Mouse (Mus musculus) MEL (cell line): ENCODE measurements around the gene Mob3c. TPM values are rescaled to one million over a fixed set of nuclear protein-coding genes. Genes with fewer than 3 reads are reported as not detected.

Experiments
- DNase-seq: peaks from one replicate; pipeline ENCODE4 v3.0.0; 2011; ENCODE audit warnings: low read depth, low spot score
- H3K27ac ChIP-seq: 2 replicates; pipeline ENCODE4 v1.5.1; 2012; ENCODE audit warnings: low read depth, mild to moderate bottlenecking, control low read depth, low read length, moderate library complexity; ENCODE audit not compliant: control insufficient read depth
- H3K27me3 ChIP-seq, 2 experiments: fragments of 150-350 bp in 1 of 2; sonication (generic) in 1 of 2; 2 replicates each; pipeline ENCODE4 v1.6.1; 2012; ENCODE audit warnings: low read length in 2 of 2, mild to moderate bottlenecking in 2 of 2, improper control_type of control experiment in 1 of 2, moderate library complexity in 1 of 2; ENCODE audit not compliant: insufficient read depth in 2 of 2, control insufficient read depth in 1 of 2
- H3K36me3 ChIP-seq, 2 experiments: 2 replicates each; pipeline ENCODE4 v1.6.1; 2012 to 2014; ENCODE audit warnings: low read length in 2 of 2, improper control_type of control experiment in 1 of 2, inconsistent platforms in 1 of 2, mild to moderate bottlenecking in 1 of 2; ENCODE audit not compliant: insufficient read depth in 2 of 2, control insufficient read depth in 1 of 2
- H3K4me1 ChIP-seq, 2 experiments: fragments of 150-350 bp in 1 of 2; sonication (generic) in 1 of 2; 2 replicates each; pipeline ENCODE4 v1.6.1; 2012; ENCODE audit warnings: low read length in 2 of 2, improper control_type of control experiment in 1 of 2, mild to moderate bottlenecking in 1 of 2; ENCODE audit not compliant: insufficient read depth in 2 of 2, control insufficient read depth in 1 of 2
- H3K4me3 ChIP-seq, 2 experiments: fragments of 150-350 bp in 1 of 2; sonication (generic) in 1 of 2; 2 replicates each; pipeline ENCODE4 v1.5.1; 2012; ENCODE audit warnings: low read depth in 2 of 2, low read length in 2 of 2, mild to moderate bottlenecking in 2 of 2, moderate library complexity in 2 of 2, control low read depth in 1 of 2, improper control_type of control experiment in 1 of 2; ENCODE audit not compliant: control insufficient read depth in 1 of 2, insufficient read depth in 1 of 2
- H3K79me2 ChIP-seq: 2 replicates; pipeline ENCODE4 v1.6.1; 2012; ENCODE audit warnings: mild to moderate bottlenecking, low read length, moderate library complexity; ENCODE audit not compliant: control insufficient read depth, poor library complexity, insufficient read depth
- H3K9ac ChIP-seq: 2 replicates; pipeline ENCODE4 v1.6.1; 2012; ENCODE audit warnings: low read depth, mild to moderate bottlenecking, control low read depth, low read length, moderate library complexity; ENCODE audit not compliant: control insufficient read depth, poor library complexity, severe bottlenecking
- H3K9me3 ChIP-seq: fragments of 150-350 bp; sonication (generic); replicated peaks from 2 replicates; pipeline ENCODE4 v1.6.1; 2012; ENCODE audit warnings: mild to moderate bottlenecking, low read length, improper control_type of control experiment, moderate library complexity; ENCODE audit not compliant: insufficient read depth
- BHLHE40 ChIP-seq: IDR thresholded peaks from 2 replicates; pipeline ENCODE4 v1.6.1; 2012; ENCODE audit warnings: low read depth, mild to moderate bottlenecking, inconsistent platforms, low read length, improper control_type of control experiment, borderline replicate concordance
- CHD1 ChIP-seq: IDR thresholded peaks from 2 replicates; pipeline ENCODE4 v1.6.1; 2012; ENCODE audit warnings: low read depth, mild to moderate bottlenecking, inconsistent platforms, low read length, improper control_type of control experiment
- CHD2 ChIP-seq: IDR thresholded peaks from 2 replicates; pipeline ENCODE4 v1.6.1; 2011; ENCODE audit warnings: low read length, improper control_type of control experiment
- CTCF ChIP-seq, 3 experiments: IDR thresholded peaks in 2 of 3; conservative IDR thresholded peaks in 1 of 3; 2 replicates each; pipeline ENCODE4 v1.5.1; 2011 to 2012; ENCODE audit warnings: low read length in 3 of 3, low read depth in 2 of 3, mild to moderate bottlenecking in 2 of 3, improper control_type of control experiment in 1 of 3, inconsistent platforms in 1 of 3, mixed read lengths in 1 of 3, moderate library complexity in 1 of 3; ENCODE audit not compliant: control insufficient read depth in 1 of 3, insufficient read depth in 1 of 3, poor library complexity in 1 of 3, severe bottlenecking in 1 of 3
- E2F4 ChIP-seq: IDR thresholded peaks from 2 replicates; pipeline ENCODE4 v1.6.1; 2011; ENCODE audit warnings: low read depth, low read length, improper control_type of control experiment, borderline replicate concordance
- ELF1 ChIP-seq: IDR thresholded peaks from 2 replicates; pipeline ENCODE4 v1.6.1; 2014; ENCODE audit warnings: low read depth, mild to moderate bottlenecking, inconsistent platforms, low read length, improper control_type of control experiment, moderate library complexity
- ETS1 ChIP-seq: IDR thresholded peaks from 2 replicates; pipeline ENCODE4 v1.6.1; 2012; ENCODE audit warnings: low read depth, mild to moderate bottlenecking, inconsistent platforms, low read length, improper control_type of control experiment, moderate library complexity
- GABPA ChIP-seq: IDR thresholded peaks from 2 replicates; pipeline ENCODE4 v1.6.1; 2012; ENCODE audit warnings: low read depth, mild to moderate bottlenecking, inconsistent platforms, low read length, improper control_type of control experiment, moderate library complexity
- HCFC1 ChIP-seq: IDR thresholded peaks from 2 replicates; pipeline ENCODE4 v1.6.1; 2012; ENCODE audit warnings: low read depth, mild to moderate bottlenecking, inconsistent platforms, low read length, improper control_type of control experiment, moderate library complexity
- JUND ChIP-seq: IDR thresholded peaks from 2 replicates; pipeline ENCODE4 v1.6.1; 2011; ENCODE audit warnings: low read depth, mild to moderate bottlenecking, improper control_type of control experiment, low read length
- MAFK ChIP-seq: IDR thresholded peaks from 2 replicates; pipeline ENCODE4 v1.6.1; 2011; ENCODE audit warnings: low read depth, mild to moderate bottlenecking, low read length, improper control_type of control experiment, borderline replicate concordance
- MAX ChIP-seq: IDR thresholded peaks from 2 replicates; pipeline ENCODE4 v1.6.1; 2011; ENCODE audit warnings: low read length, improper control_type of control experiment
- MAZ ChIP-seq: IDR thresholded peaks from 2 replicates; pipeline ENCODE4 v1.6.1; 2012; ENCODE audit warnings: low read depth, mild to moderate bottlenecking, inconsistent platforms, low read length, improper control_type of control experiment
- MEF2A ChIP-seq: IDR thresholded peaks from 2 replicates; pipeline ENCODE4 v1.6.1; 2014; ENCODE audit warnings: low read depth, mild to moderate bottlenecking, inconsistent platforms, low read length, improper control_type of control experiment; ENCODE audit not compliant: poor library complexity, insufficient replicate concordance, severe bottlenecking; ENCODE audit errors: extremely low read depth
- MYB ChIP-seq: IDR thresholded peaks from 2 replicates; pipeline ENCODE4 v1.6.1; 2011; ENCODE audit warnings: mild to moderate bottlenecking, low read depth, low read length, improper control_type of control experiment
- MYC ChIP-seq: IDR thresholded peaks from 2 replicates; pipeline ENCODE4 v1.6.1; 2011; ENCODE audit warnings: low read depth, mild to moderate bottlenecking, low read length, improper control_type of control experiment, moderate library complexity
- NELFE ChIP-seq: IDR thresholded peaks from 2 replicates; pipeline ENCODE4 v1.6.1; 2011; ENCODE audit warnings: low read depth, low read length, improper control_type of control experiment
- NRF1 ChIP-seq: IDR thresholded peaks from 2 replicates; pipeline ENCODE4 v1.6.1; 2014; ENCODE audit warnings: low read depth, mild to moderate bottlenecking, inconsistent platforms, low read length, improper control_type of control experiment, moderate library complexity; ENCODE audit not compliant: poor library complexity, insufficient read depth, severe bottlenecking
- POLR2A ChIP-seq, 2 experiments: IDR thresholded peaks; 2 replicates each; pipeline ENCODE4 v1.6.1; 2011 to 2012; ENCODE audit warnings: low read length in 2 of 2, mild to moderate bottlenecking in 2 of 2, control low read depth in 1 of 2, improper control_type of control experiment in 1 of 2, low read depth in 1 of 2, moderate library complexity in 1 of 2; ENCODE audit not compliant: control insufficient read depth in 1 of 2, insufficient read depth in 1 of 2, poor library complexity in 1 of 2
- POLR2AphosphoS2 ChIP-seq: IDR thresholded peaks from 2 replicates; pipeline ENCODE4 v1.6.1; 2011; ENCODE audit warnings: low read length, improper control_type of control experiment
- POLR2AphosphoS5 ChIP-seq: IDR thresholded peaks from 2 replicates; pipeline ENCODE4 v1.6.1; 2012; ENCODE audit warnings: low read depth, borderline replicate concordance, mild to moderate bottlenecking, inconsistent platforms, low read length, moderate library complexity, mixed read lengths
- RAD21 ChIP-seq: IDR thresholded peaks from 2 replicates; pipeline ENCODE4 v1.6.1; 2011; ENCODE audit warnings: mild to moderate bottlenecking, low read depth, low read length, improper control_type of control experiment
- RCOR1 ChIP-seq: IDR thresholded peaks from 2 replicates; pipeline ENCODE4 v1.6.1; 2012; ENCODE audit warnings: low read depth, mild to moderate bottlenecking, inconsistent platforms, low read length, improper control_type of control experiment
- SIN3A ChIP-seq: IDR thresholded peaks from 2 replicates; pipeline ENCODE4 v1.6.1; 2012; ENCODE audit warnings: low read length, improper control_type of control experiment, inconsistent platforms
- SMC3 ChIP-seq: IDR thresholded peaks from 2 replicates; pipeline ENCODE4 v1.6.1; 2011; ENCODE audit warnings: low read depth, low read length, improper control_type of control experiment
- TAL1 ChIP-seq: IDR thresholded peaks from 2 replicates; pipeline ENCODE4 v1.6.1; 2012; ENCODE audit warnings: mild to moderate bottlenecking, inconsistent platforms, low read length, moderate library complexity, mixed read lengths
- TBP ChIP-seq: IDR thresholded peaks from 2 replicates; pipeline ENCODE4 v1.8.0; 2011; ENCODE audit warnings: low read depth, low read length, improper control_type of control experiment
- TCF12 ChIP-seq: IDR thresholded peaks from 2 replicates; pipeline ENCODE4 v1.6.1; 2014; ENCODE audit warnings: low read depth, mild to moderate bottlenecking, inconsistent platforms, low read length, improper control_type of control experiment, moderate library complexity
- UBTF ChIP-seq: IDR thresholded peaks from 2 replicates; pipeline ENCODE4 v1.6.1; 2012; ENCODE audit warnings: low read depth, mild to moderate bottlenecking, inconsistent platforms, low read length, improper control_type of control experiment, moderate library complexity, borderline replicate concordance; ENCODE audit not compliant: insufficient read depth
- USF1 ChIP-seq: IDR thresholded peaks from 2 replicates; pipeline ENCODE4 v1.6.1; 2014; ENCODE audit warnings: low read depth, mild to moderate bottlenecking, inconsistent platforms, low read length, improper control_type of control experiment, moderate library complexity
- USF2 ChIP-seq, 2 experiments: IDR thresholded peaks; 2 replicates each; pipeline ENCODE4 v1.6.1; 2011 to 2012; ENCODE audit warnings: improper control_type of control experiment in 2 of 2, low read length in 2 of 2, borderline replicate concordance in 1 of 2, inconsistent platforms in 1 of 2, low read depth in 1 of 2, mild to moderate bottlenecking in 1 of 2; ENCODE audit not compliant: insufficient read depth in 1 of 2
- ZC3H11A ChIP-seq: IDR thresholded peaks from 2 replicates; pipeline ENCODE4 v1.6.1; 2012; ENCODE audit warnings: low read depth, mild to moderate bottlenecking, inconsistent platforms, low read length, improper control_type of control experiment
- ZKSCAN1 ChIP-seq: IDR thresholded peaks from 2 replicates; pipeline ENCODE4 v1.6.1; 2012; ENCODE audit warnings: low read depth, mild to moderate bottlenecking, inconsistent platforms, low read length, improper control_type of control experiment, moderate library complexity
- ZMIZ1 ChIP-seq: IDR thresholded peaks from 2 replicates; pipeline ENCODE4 v1.6.1; 2012; ENCODE audit warnings: low read depth, mild to moderate bottlenecking, inconsistent platforms, low read length, improper control_type of control experiment, moderate library complexity
- ZNF384 ChIP-seq: IDR thresholded peaks from 2 replicates; pipeline ENCODE4 v1.6.1; 2012; ENCODE audit warnings: low read depth, mild to moderate bottlenecking, inconsistent platforms, low read length, improper control_type of control experiment
- polyA plus RNA-seq, 2 experiments: library from polyadenylated mRNA; stranded (reverse) in 1 of 2; unstranded in 1 of 2; fragments of >175 nt in 1 of 2; fragments of >200 nt in 1 of 2; gene quantifications; 2 replicates each; pipeline versions ENCODE4 v1.2.1 to v1.2.4; 2012; ENCODE audit warnings: low replicate concordance in 2 of 2, low read depth in 1 of 2; ENCODE audit not compliant: insufficient read length in 2 of 2, insufficient read depth in 1 of 2, missing spikeins in 1 of 2
- total RNA-seq: library from RNA; depleted of rRNA; stranded (reverse); fragments of 300-350 nt; gene quantifications from 2 replicates; pipeline ENCODE4 v1.2.3, GENCODE M21; 2012

Gene Mob3c
- total and polyA plus RNA-seq, 3 experiments = 9.5 to 17.7 TPM; not detected in 1

- H3K9ac ChIP-seq = peak overlapping the region; percentile 20
- H3K36me3 ChIP-seq = peaks cover 6 to 41% of the 10 kb centered on the region in 2 experiments
- peak; percentile 86 for DNase-seq
- H3K4me1 ChIP-seq = peaks cover 29 to 40% of the 10 kb centered on the region in 2 experiments
- H3K27ac ChIP-seq = peak overlapping the region; percentile 98
- no peak overlapping the region for H3K4me3 ChIP-seq
- no peaks in the 10 kb centered on the region for H3K79me2 ChIP-seq
- H3K9me3 ChIP-seq = no peaks in the 10 kb centered on the region
- H3K27me3 ChIP-seq = no peaks in the 10 kb centered on the region
- TF ChIP-seq CTCF (IDR thresholded peaks at IDR 0.05 in 2 of 3, conservative IDR thresholded peaks at IDR 0.05 in 1 of 3; ENCODE audit: control insufficient read depth in 1 of 3, insufficient read depth in 1 of 3, low read depth in 2 of 3, low read length in 3 of 3, poor library complexity in 1 of 3, severe bottlenecking in 1 of 3) = no peak
- TF ChIP-seq ZC3H11A = no peak
- TF ChIP-seq GABPA = no peak
- no peak for TF ChIP-seq POLR2AphosphoS5
- TF ChIP-seq SIN3A = peak; percentile 91
- TF ChIP-seq USF1 = no peak
- TF ChIP-seq MAFK = peak; percentile 71; the same call in 1 of the 2 replicates
- TF ChIP-seq POLR2A (IDR thresholded peaks at IDR 0.05; ENCODE audit: control insufficient read depth in 1 of 2, insufficient read depth in 1 of 2, low read depth in 1 of 2, low read length in 2 of 2, poor library complexity in 1 of 2) = no peak
- TF ChIP-seq NELFE = no peak
- TF ChIP-seq HCFC1 = 0 out of 2 replicates have a peak, but pooled peaks have one; percentile 47
- peak; percentile 100 for TF ChIP-seq TAL1
- TF ChIP-seq MYC = peak; percentile 85
- TF ChIP-seq ZMIZ1 = no peak; the same call in 1 of the 2 replicates
- no peak for TF ChIP-seq SMC3
- TF ChIP-seq ZNF384 = 0 out of 2 replicates have a peak, but pooled peaks have one; percentile 3
- TF ChIP-seq MAX = peak; percentile 72
- TF ChIP-seq CHD1 = no peak
- peak; percentile 73; the same call in 1 of the 2 replicates for TF ChIP-seq MYB
- TF ChIP-seq MEF2A = no peak
- TF ChIP-seq BHLHE40 = peak; percentile 57; the same call in 1 of the 2 replicates
- no peak for TF ChIP-seq E2F4
- no peak for TF ChIP-seq UBTF
- no peak; the same call in 1 of the 2 replicates for TF ChIP-seq POLR2AphosphoS2
- TF ChIP-seq MAZ = peak; percentile 81; the same call in 1 of the 2 replicates
- TF ChIP-seq ETS1 = peak; percentile 99
- TF ChIP-seq USF2 (IDR thresholded peaks at IDR 0.05; ENCODE audit: borderline replicate concordance in 1 of 2, insufficient read depth in 1 of 2, low read depth in 1 of 2, low read length in 2 of 2) = no peak
- TF ChIP-seq JUND = peak; percentile 58; the same call in 1 of the 2 replicates
- TF ChIP-seq RCOR1 = peak; percentile 91
- no peak for TF ChIP-seq RAD21
- no peak for TF ChIP-seq ZKSCAN1
- no peak for TF ChIP-seq NRF1
- TF ChIP-seq ELF1 = 0 out of 2 replicates have a peak, but pooled peaks have one; percentile 30
- 0 out of 2 replicates have a peak, but pooled peaks have one; percentile 27 for TF ChIP-seq TBP
- TF ChIP-seq TCF12 = peak; percentile 100
- TF ChIP-seq CHD2 = peak; percentile 14; the same call in 1 of the 2 replicates
Observed at GRCm38 (mm10) chr4:115848990-115849677, 21.2 kb downstream of the Mob3c start.
